Mouse (Mus musculus): ENCODE measurements around the gene Basp1. TPM values are rescaled to one million over a fixed set of nuclear protein-coding genes. Genes with fewer than 3 reads are reported as not detected.

The Basp1 gene
- polyA plus RNA-seq, 1 experiment from 2014 or later = 154 TPM

- no peak overlapping the region for H3K4me3 ChIP-seq (ENCODE audit: low read depth, low read length)
- H3K4me1 ChIP-seq (ENCODE audit: control insufficient read depth, insufficient read depth, low read length) = peaks cover 12% of the 10 kb centered on the region
- no peak overlapping the region for H3K4me2 ChIP-seq (ENCODE audit: low read length)
- 78% methylated on average over 6 of the region's 6 CpGs for WGBS
- no peak overlapping the region for H3K9ac ChIP-seq (ENCODE audit: low read length)
- no peak overlapping the region for H3K27ac ChIP-seq (ENCODE audit: low read depth, low read length)
- H3K9me3 ChIP-seq (replicated peaks; ENCODE audit: control insufficient read depth, low read length) = no peaks in the 10 kb centered on the region
- H3K27me3 ChIP-seq (replicated peaks; ENCODE audit: control insufficient read depth, insufficient read depth, low read length) = no peaks in the 10 kb centered on the region
- ATAC-seq (no peak), DNase-seq (ENCODE audit: low spot score) (peak; percentile 38)
- peaks cover 48% of the 10 kb centered on the region for H3K36me3 ChIP-seq (ENCODE audit: control insufficient read depth, insufficient read depth, low read length)
Measured at GRCm38 (mm10) chr15:25387572-25387971, 26.0 kb downstream of the Basp1 start.

- no peak for DNase-seq (ENCODE audit: low spot score)
- no peaks in the 10 kb centered on the region for H3K9me3 ChIP-seq (replicated peaks; ENCODE audit: control insufficient read depth, low read length)
- H3K9ac ChIP-seq (ENCODE audit: low read length) = no peak overlapping the region
- no peak overlapping the region for H3K4me3 ChIP-seq (ENCODE audit: low read depth, low read length)
- no peak overlapping the region for H3K4me2 ChIP-seq (ENCODE audit: low read length)
- 89% methylated on average over 5 of the region's 5 CpGs for WGBS
- peaks cover 25% of the 10 kb centered on the region for H3K4me1 ChIP-seq (ENCODE audit: control insufficient read depth, insufficient read depth, low read length)
- no peak for ATAC-seq
- H3K27ac ChIP-seq (ENCODE audit: low read depth, low read length) = no peak overlapping the region
- H3K27me3 ChIP-seq (replicated peaks; ENCODE audit: control insufficient read depth, insufficient read depth, low read length) = no peaks in the 10 kb centered on the region
- H3K36me3 ChIP-seq (ENCODE audit: control insufficient read depth, insufficient read depth, low read length) = peaks cover 27% of the 10 kb centered on the region
Measured at GRCm38 (mm10) chr15:25380051-25380450, 33.5 kb downstream of the Basp1 start.

DNA sequence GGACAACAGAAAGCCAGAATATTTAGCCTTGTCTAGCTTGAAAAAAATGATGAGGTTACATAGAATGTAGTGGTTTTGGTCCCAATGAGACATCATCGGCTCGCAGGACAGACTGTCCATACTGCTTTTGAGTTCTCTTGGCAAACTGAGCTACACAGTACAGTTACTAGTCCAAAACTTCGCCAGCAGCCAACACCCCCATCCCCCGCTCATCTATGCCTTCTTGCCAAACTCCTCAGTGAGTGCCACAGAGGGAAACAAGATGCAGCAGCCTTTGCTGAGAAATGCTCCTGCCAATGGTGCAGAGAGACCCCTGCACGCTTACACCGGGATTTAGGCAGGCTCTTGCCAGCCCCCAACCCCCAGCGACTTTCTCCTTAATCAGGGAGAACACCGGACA lies 34.9 kb downstream of the Basp1 start:
- Histone ChIP-seq H3K9me3 (replicated peaks; ENCODE audit: control insufficient read depth, low read length) (no peaks in the 10 kb centered on the region), H3K27me3 (replicated peaks; ENCODE audit: control insufficient read depth, insufficient read depth, low read length) (no peaks in the 10 kb centered on the region), H3K36me3 (ENCODE audit: control insufficient read depth, insufficient read depth, low read length) (peaks cover 22% of the 10 kb centered on the region), H3K4me3 (ENCODE audit: low read depth, low read length) (no peak overlapping the region), H3K4me1 (ENCODE audit: control insufficient read depth, insufficient read depth, low read length) (peaks cover 16% of the 10 kb centered on the region), H3K9ac (ENCODE audit: low read length) (no peak overlapping the region), H3K27ac (ENCODE audit: low read depth, low read length) (no peak overlapping the region), H3K4me2 (ENCODE audit: low read length) (no peak overlapping the region)
- ATAC-seq = peak; percentile 38; the same call in 1 of the 2 replicates
- 72% methylated on average over 8 of the region's 8 CpGs for WGBS
- peak; percentile 56 for DNase-seq (ENCODE audit: low spot score)

DNA sequence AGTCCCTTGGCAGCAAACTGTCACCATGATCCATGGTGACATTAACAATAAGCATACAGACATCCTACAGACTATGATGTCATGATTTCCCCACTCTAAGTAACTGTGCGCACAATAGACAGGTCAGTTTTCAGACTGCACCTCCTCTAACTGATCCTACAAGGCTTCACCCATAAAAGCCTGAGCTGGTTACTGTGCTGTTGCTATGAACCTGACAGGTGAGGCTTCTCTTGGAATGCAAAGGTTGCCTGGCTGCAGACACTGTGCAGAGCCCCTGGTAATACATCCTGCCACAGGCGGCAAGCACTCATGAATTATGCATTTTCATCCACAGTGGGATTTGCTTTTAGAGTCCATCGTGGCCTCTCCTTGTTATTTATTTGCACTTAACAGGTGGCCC lies 36.6 kb downstream of the Basp1 start:
- H3K4me2 ChIP-seq (ENCODE audit: low read length) = 0 out of 2 replicates have a peak overlapping the region, but pooled peaks have one; percentile 1
- no peak overlapping the region for H3K9ac ChIP-seq (ENCODE audit: low read length)
- H3K4me3 ChIP-seq (ENCODE audit: low read depth, low read length) = no peak overlapping the region
- ATAC-seq (peak; percentile 45), DNase-seq (ENCODE audit: low spot score) (no peak)
- no peak overlapping the region for H3K27ac ChIP-seq (ENCODE audit: low read depth, low read length)
- H3K9me3 ChIP-seq (replicated peaks; ENCODE audit: control insufficient read depth, low read length) = no peaks in the 10 kb centered on the region
- H3K36me3 ChIP-seq (ENCODE audit: control insufficient read depth, insufficient read depth, low read length) = peaks cover 9% of the 10 kb centered on the region; the same call in 1 of the 2 replicates
- WGBS = 34% methylated on average over 3 of the region's 3 CpGs
- no peaks in the 10 kb centered on the region for H3K27me3 ChIP-seq (replicated peaks; ENCODE audit: control insufficient read depth, insufficient read depth, low read length)
- peaks cover 16% of the 10 kb centered on the region for H3K4me1 ChIP-seq (ENCODE audit: control insufficient read depth, insufficient read depth, low read length)

DNA sequence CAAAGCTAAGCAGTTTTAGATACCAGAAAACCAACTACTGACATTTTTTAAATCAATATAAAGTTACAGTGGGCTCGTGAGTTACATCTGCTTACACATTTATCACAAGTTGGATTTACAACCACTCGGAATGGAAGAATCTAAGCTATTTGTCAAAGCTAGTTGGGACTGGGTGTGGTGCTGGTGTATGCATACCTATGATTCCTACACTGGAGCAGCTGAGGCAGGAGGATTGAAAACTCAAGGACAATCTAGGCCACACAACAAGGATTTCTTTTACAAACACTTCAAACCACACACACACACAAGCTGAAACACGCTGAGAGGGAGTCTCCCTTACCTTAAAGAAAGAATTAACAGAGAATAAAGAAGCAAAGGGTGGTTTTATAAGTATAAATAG lies 40.1 kb downstream of the Basp1 start:
- 77% methylated on average over 3 of the region's 3 CpGs for WGBS
- Histone ChIP-seq H3K36me3 (ENCODE audit: control insufficient read depth, insufficient read depth, low read length) (peaks cover 2% of the 10 kb centered on the region; the same call in 1 of the 2 replicates), H3K4me2 (ENCODE audit: low read length) (no peak overlapping the region)

GRCm38 (mm10) chr15:25369522-25369921 lies 44.0 kb downstream of the Basp1 start:
- Histone ChIP-seq H3K4me1 (ENCODE audit: control insufficient read depth, insufficient read depth, low read length) (peaks cover 23% of the 10 kb centered on the region), H3K4me3 (ENCODE audit: low read depth, low read length) (no peak overlapping the region), H3K27me3 (replicated peaks; ENCODE audit: control insufficient read depth, insufficient read depth, low read length) (no peaks in the 10 kb centered on the region), H3K36me3 (ENCODE audit: control insufficient read depth, insufficient read depth, low read length) (peaks cover 3% of the 10 kb centered on the region; the same call in 1 of the 2 replicates), H3K9ac (ENCODE audit: low read length) (no peak overlapping the region), H3K9me3 (replicated peaks; ENCODE audit: control insufficient read depth, low read length) (no peaks in the 10 kb centered on the region), H3K27ac (ENCODE audit: low read depth, low read length) (no peak overlapping the region), H3K4me2 (ENCODE audit: low read length) (no peak overlapping the region)
- DNase-seq (ENCODE audit: low spot score) (no peak), ATAC-seq (no peak)
- WGBS = 84% methylated on average over 7 of the region's 7 CpGs

More for the DNA sequence above, 40.1 kb downstream of the Basp1 start:
- H3K4me3 ChIP-seq (ENCODE audit: low read depth, low read length) = no peak overlapping the region
- H3K27ac ChIP-seq (ENCODE audit: low read depth, low read length) = no peak overlapping the region
- no peak overlapping the region for H3K9ac ChIP-seq (ENCODE audit: low read length)
- peaks cover 14% of the 10 kb centered on the region for H3K4me1 ChIP-seq (ENCODE audit: control insufficient read depth, insufficient read depth, low read length)
- DNase-seq (ENCODE audit: low spot score) (no peak), ATAC-seq (no peak)
- H3K27me3 ChIP-seq (replicated peaks; ENCODE audit: control insufficient read depth, insufficient read depth, low read length) = no peaks in the 10 kb centered on the region
- H3K9me3 ChIP-seq (replicated peaks; ENCODE audit: control insufficient read depth, low read length) = no peaks in the 10 kb centered on the region

- Histone ChIP-seq H3K4me2 (ENCODE audit: low read length) (peak overlapping the region; percentile 53), H3K9ac (ENCODE audit: low read length) (no peak overlapping the region), H3K36me3 (ENCODE audit: control insufficient read depth, insufficient read depth, low read length) (peaks cover 22% of the 10 kb centered on the region), H3K9me3 (replicated peaks; ENCODE audit: control insufficient read depth, low read length) (no peaks in the 10 kb centered on the region), H3K4me1 (ENCODE audit: control insufficient read depth, insufficient read depth, low read length) (peaks cover 34% of the 10 kb centered on the region), H3K27me3 (replicated peaks; ENCODE audit: control insufficient read depth, insufficient read depth, low read length) (no peaks in the 10 kb centered on the region), H3K4me3 (ENCODE audit: low read depth, low read length) (no peak overlapping the region), H3K27ac (ENCODE audit: low read depth, low read length) (no peak overlapping the region)
- 19% methylated on average over 5 of the region's 5 CpGs for WGBS
- peak; percentile 33; the same call in 1 of the 2 replicates for ATAC-seq
- no peak for DNase-seq (ENCODE audit: low spot score)
Measured at GRCm38 (mm10) chr15:25365503-25365902, 48.1 kb downstream of the Basp1 start.

GRCm38 (mm10) chr15:25364819-25365463 lies 48.6 kb downstream of the Basp1 start:
- Histone ChIP-seq H3K9ac (ENCODE audit: low read length) (peak overlapping the region; percentile 61), H3K4me1 (ENCODE audit: control insufficient read depth, insufficient read depth, low read length) (peaks cover 36% of the 10 kb centered on the region), H3K4me2 (ENCODE audit: low read length) (peak overlapping the region; percentile 53), H3K9me3 (replicated peaks; ENCODE audit: control insufficient read depth, low read length) (no peaks in the 10 kb centered on the region), H3K27me3 (replicated peaks; ENCODE audit: control insufficient read depth, insufficient read depth, low read length) (no peaks in the 10 kb centered on the region), H3K4me3 (ENCODE audit: low read depth, low read length) (peak overlapping the region; percentile 15), H3K36me3 (ENCODE audit: control insufficient read depth, insufficient read depth, low read length) (peaks cover 22% of the 10 kb centered on the region), H3K27ac (ENCODE audit: low read depth, low read length) (peak overlapping the region; percentile 16)
- DNase-seq (ENCODE audit: low spot score) (no peak), ATAC-seq (peak; percentile 10)
- WGBS = 15% methylated on average over 23 of the region's 23 CpGs

DNA sequence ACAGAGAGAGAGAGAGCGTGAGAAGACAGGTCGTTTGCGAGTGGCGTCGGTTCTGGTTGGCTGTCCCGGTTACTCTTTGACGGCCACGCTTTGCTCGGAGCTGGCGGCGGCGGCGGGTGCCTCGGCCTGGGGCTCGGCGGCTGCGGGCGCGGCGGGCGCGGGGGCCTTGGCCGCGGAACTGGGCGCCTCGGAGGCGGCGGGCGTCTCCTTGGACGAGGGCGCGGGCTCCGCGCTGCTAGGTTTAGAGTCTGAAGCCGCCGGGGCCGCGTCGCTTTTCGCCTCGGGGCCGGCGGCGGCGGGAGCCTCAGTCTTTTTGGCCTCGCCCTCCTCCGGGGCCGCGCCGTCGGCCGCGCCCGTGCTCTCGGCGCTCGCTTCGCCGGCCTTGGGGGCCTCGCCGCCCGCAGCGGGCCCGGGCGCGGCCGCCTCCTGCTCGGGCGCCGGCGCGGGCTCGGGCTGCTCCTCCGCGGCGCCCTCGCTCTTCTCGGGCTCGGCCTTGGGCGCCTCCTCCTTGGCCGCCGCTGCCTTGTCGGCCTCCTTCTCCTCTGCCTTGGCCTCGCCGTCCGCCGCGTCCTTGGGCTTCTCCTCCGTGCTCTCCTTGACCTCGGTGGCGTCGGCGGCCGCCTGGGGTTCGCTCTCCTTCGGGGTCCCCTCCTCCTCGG lies 49.3 kb downstream of the Basp1 start:
- Histone ChIP-seq H3K27me3 (replicated peaks; ENCODE audit: control insufficient read depth, insufficient read depth, low read length) (no peaks in the 10 kb centered on the region), H3K9ac (ENCODE audit: low read length) (peak overlapping the region; percentile 61), H3K4me1 (ENCODE audit: control insufficient read depth, insufficient read depth, low read length) (peaks cover 36% of the 10 kb centered on the region), H3K36me3 (ENCODE audit: control insufficient read depth, insufficient read depth, low read length) (peaks cover 22% of the 10 kb centered on the region), H3K4me3 (ENCODE audit: low read depth, low read length) (peak overlapping the region; percentile 15), H3K4me2 (ENCODE audit: low read length) (peak overlapping the region; percentile 53), H3K27ac (ENCODE audit: low read depth, low read length) (peak overlapping the region; percentile 16), H3K9me3 (replicated peaks; ENCODE audit: control insufficient read depth, low read length) (no peaks in the 10 kb centered on the region)
- WGBS = 8% methylated on average over 74 of the region's 97 CpGs
- ATAC-seq = peak; percentile 33
- DNase-seq (ENCODE audit: low spot score) = no peak
